Mouse (Mus musculus) liver, embryonic 14.5 days (tissue): ENCODE measurements around the gene Prkar2b. TPM values are rescaled to one million over a fixed set of nuclear protein-coding genes. Genes with fewer than 3 reads are reported as not detected.

ENCODE experiments used
- ATAC-seq: fragments of 200-750 bp; cut with Nextera tagmentation; 2 replicates; pipeline ENCODE4 v1.8.0; 2017; ENCODE audit warnings: moderate number of reproducible peaks, mild to moderate bottlenecking, moderate library complexity; ENCODE audit not compliant: insufficient read depth
- DNase-seq, 3 experiments: peaks; one replicate each; pipeline ENCODE4 v3.0.0-alpha.2; 2012 to 2013; ENCODE audit warnings: low read depth in 3 of 3, low spot score in 3 of 3
- H3K27ac ChIP-seq: fragments of 300-500 bp; sonication (generic); 2 replicates; pipeline ENCODE4 v1.5.1; 2014; ENCODE audit warnings: moderate library complexity, mild to moderate bottlenecking, control low read depth, inconsistent platforms
- H3K27me3 ChIP-seq: fragments of 300-500 bp; sonication (generic); 2 replicates; pipeline ENCODE4 v1.6.1; 2014; ENCODE audit warnings: mild to moderate bottlenecking, low read length, moderate library complexity; ENCODE audit not compliant: control insufficient read depth, insufficient read depth
- H3K36me3 ChIP-seq: fragments of 300-500 bp; sonication (generic); replicated peaks from 2 replicates; pipeline ENCODE4 v1.6.1; 2014; ENCODE audit warnings: low read depth; ENCODE audit not compliant: control insufficient read depth, insufficient read depth
- H3K4me1 ChIP-seq, 2 experiments: fragments of 200-500 bp in 1 of 2; fragments of 300-500 bp in 1 of 2; sonication (generic) in 1 of 2; replicated peaks; 2 replicates each; pipeline ENCODE4 v1.6.1; 2012 to 2014; ENCODE audit warnings: antibody characterized with exemption in 1 of 2, inconsistent platforms in 1 of 2, low read length in 1 of 2; ENCODE audit not compliant: control insufficient read depth in 2 of 2, insufficient read depth in 2 of 2
- H3K4me2 ChIP-seq: fragments of 300-500 bp; sonication (generic); 2 replicates; pipeline ENCODE4 v1.6.1; 2014; ENCODE audit warnings: low read depth, mild to moderate bottlenecking, control low read depth, moderate library complexity
- H3K4me3 ChIP-seq, 2 experiments: fragments of 200-500 bp in 1 of 2; fragments of 300-500 bp in 1 of 2; sonication (generic) in 1 of 2; 2 replicates each; pipeline ENCODE4 v1.5.1; 2012 to 2014; ENCODE audit warnings: low read depth in 2 of 2, low read length in 2 of 2, mild to moderate bottlenecking in 2 of 2, control low read depth in 1 of 2, inconsistent platforms in 1 of 2, moderate library complexity in 1 of 2; ENCODE audit not compliant: insufficient read depth in 1 of 2
- H3K9ac ChIP-seq: fragments of 300-500 bp; sonication (generic); replicated peaks from 2 replicates; pipeline ENCODE4 v1.6.1; 2014; ENCODE audit warnings: mild to moderate bottlenecking, control low read depth, moderate library complexity
- H3K9me3 ChIP-seq: fragments of 300-500 bp; sonication (generic); 2 replicates; pipeline ENCODE4 v1.6.1; 2016; ENCODE audit warnings: low read length, mixed read lengths; ENCODE audit not compliant: control insufficient read depth
- CTCF ChIP-seq: IDR thresholded peaks from 2 replicates; pipeline ENCODE4 v1.5.1; 2016; ENCODE audit warnings: antibody characterized with exemption, low read depth, control low read depth
- EP300 ChIP-seq: IDR thresholded peaks from 2 replicates; pipeline ENCODE4 v1.6.1; 2016; ENCODE audit warnings: antibody characterized with exemption, low read depth
- WGBS: fragments of 180-500 bp; shearing (Covaris S2); extraction: QIAGEN DNeasy Blood & Tissue Kit; methylation state at CpG from one replicate; pipeline ENCODE4 v1.1.7; 2014; ENCODE audit not compliant: insufficient replicate concordance; 5-methylcytosine and 5-hydroxymethylcytosine counted together
- polyA plus RNA-seq, 2 experiments: library from polyadenylated mRNA; depleted of rRNA in 1 of 2; stranded (reverse) in 1 of 2; unstranded in 1 of 2; fragments of >200 nt; fragmentation: Nextera tagmentation in 1 of 2; extraction: Ambion mirVana in 1 of 2; gene quantifications; 2 replicates each; pipeline versions ENCODE4 v1.2.1 to v1.2.3; 2012 to 2014

The Prkar2b gene
- polyA plus RNA-seq, 2 experiments = 41.3 to 89.6 TPM

GRCm38 (mm10) chr12:31936657-31937300 is 124.3 kb downstream of the Prkar2b start:
- H3K4me3 ChIP-seq = no peak overlapping the region
- TF ChIP-seq EP300 (no peak), CTCF (no peak)
- H3K9ac ChIP-seq = no peak overlapping the region
- H3K27me3 ChIP-seq = no peaks in the 10 kb centered on the region
- no peaks in the 10 kb centered on the region for H3K9me3 ChIP-seq
- peaks cover 72% of the 10 kb centered on the region for H3K36me3 ChIP-seq
- WGBS = 78% methylated on average over 6 of the region's 6 CpGs
- no peak for DNase-seq
- H3K27ac ChIP-seq = no peak overlapping the region
- H3K4me2 ChIP-seq = no peak overlapping the region
- no peaks in the 10 kb centered on the region; a peak in 1 of 4 replicates for H3K4me1 ChIP-seq
- no peak for ATAC-seq

- no peaks in the 10 kb centered on the region for H3K4me1 ChIP-seq
- no peaks in the 10 kb centered on the region for H3K27me3 ChIP-seq
- DNase-seq (no peak), ATAC-seq (no peak)
- no peaks in the 10 kb centered on the region for H3K9me3 ChIP-seq
- WGBS = 92% methylated on average over 3 of the region's 3 CpGs
- H3K4me2 ChIP-seq = no peak overlapping the region
- TF ChIP-seq EP300 (no peak), CTCF (no peak)
- peaks cover 59% of the 10 kb centered on the region for H3K36me3 ChIP-seq
- H3K9ac ChIP-seq = no peak overlapping the region
- no peak overlapping the region for H3K4me3 ChIP-seq
- H3K27ac ChIP-seq = no peak overlapping the region
Measured at GRCm38 (mm10) chr12:31931818-31932217, 129.3 kb downstream of the Prkar2b start.

- 75% methylated on average over 3 of the region's 3 CpGs for WGBS
- DNase-seq = no peak
- no peak for ATAC-seq
Measured at GRCm38 (mm10) chr12:31928498-31928897, 132.6 kb downstream of the Prkar2b start.

GRCm38 (mm10) chr12:31926661-31927061 is 134.4 kb downstream of the Prkar2b start:
- WGBS = 70% methylated on average over 4 of the region's 4 CpGs
- TF ChIP-seq CTCF (peak; percentile 93), EP300 (no peak)
- Histone ChIP-seq H3K9ac (no peak overlapping the region), H3K9me3 (no peaks in the 10 kb centered on the region), H3K27me3 (no peaks in the 10 kb centered on the region), H3K4me3 (no peak overlapping the region), H3K4me1 (no peaks in the 10 kb centered on the region), H3K27ac (no peak overlapping the region), H3K4me2 (no peak overlapping the region), H3K36me3 (peaks cover 38% of the 10 kb centered on the region)
- DNase-seq (no peak), ATAC-seq (peak; percentile 64)

More at GRCm38 (mm10) chr12:31928498-31928897, 132.6 kb downstream of the Prkar2b start:
- H3K27me3 ChIP-seq = no peaks in the 10 kb centered on the region
- no peak overlapping the region for H3K27ac ChIP-seq
- TF ChIP-seq CTCF (no peak), EP300 (no peak)
- H3K4me3 ChIP-seq = no peak overlapping the region
- no peak overlapping the region for H3K9ac ChIP-seq
- no peak overlapping the region for H3K4me2 ChIP-seq
- peaks cover 51% of the 10 kb centered on the region for H3K36me3 ChIP-seq
- H3K9me3 ChIP-seq = no peaks in the 10 kb centered on the region
- H3K4me1 ChIP-seq = no peaks in the 10 kb centered on the region

GRCm38 (mm10) chr12:31925343-31925742 is 135.8 kb downstream of the Prkar2b start:
- no peak overlapping the region for H3K27ac ChIP-seq
- TF ChIP-seq EP300 (no peak), CTCF (no peak)
- H3K4me2 ChIP-seq = no peak overlapping the region
- no peaks in the 10 kb centered on the region for H3K27me3 ChIP-seq
- peaks cover 32% of the 10 kb centered on the region for H3K36me3 ChIP-seq
- no peak overlapping the region for H3K4me3 ChIP-seq
- DNase-seq (no peak), ATAC-seq (no peak)
- WGBS = 80% methylated on average over 6 of the region's 6 CpGs
- peaks cover 0 to 4% of the 10 kb centered on the region in 2 experiments; a peak in 2 of 4 replicates for H3K4me1 ChIP-seq
- no peak overlapping the region for H3K9ac ChIP-seq
- H3K9me3 ChIP-seq = no peaks in the 10 kb centered on the region
